Mouse (Mus musculus) kidney, postnatal 0 days (tissue): ENCODE results near the gene Rpl9-ps6. TPM values are rescaled to one million over a fixed set of nuclear protein-coding genes. Genes with fewer than 3 reads are reported as not detected.
"Not testable (repeated sequence)": the region's sequence is repeated elsewhere in the genome, so short reads cannot be mapped to it uniquely, and the experiment has no call there.

Source experiments
- ATAC-seq: fragments of 200-750 bp; cut with Nextera tagmentation; replicated peaks from 2 replicates; pipeline ENCODE4 v1.8.0; 2017; ENCODE audit warnings: low read depth, moderate number of reproducible peaks, moderate TSS enrichment, moderate library complexity; ENCODE audit not compliant: low FRiP score
- DNase-seq: peaks from one replicate; pipeline ENCODE4 v3.0.0-alpha.2; 2016; ENCODE audit warnings: low spot score
- H3K27ac ChIP-seq: fragments of 300-500 bp; sonication (generic); 2 replicates; pipeline ENCODE4 v1.5.1; 2014; ENCODE audit warnings: mild to moderate bottlenecking
- H3K27me3 ChIP-seq: fragments of 300-500 bp; sonication (generic); 2 replicates; pipeline ENCODE4 v1.6.1; 2014; ENCODE audit warnings: low read length, mixed read lengths; ENCODE audit not compliant: insufficient read depth
- H3K36me3 ChIP-seq: fragments of 300-500 bp; sonication (generic); 2 replicates; pipeline ENCODE4 v1.6.1; 2014; ENCODE audit warnings: low read length, mixed read lengths; ENCODE audit not compliant: insufficient read depth
- H3K4me1 ChIP-seq: fragments of 300-500 bp; sonication (generic); replicated peaks from 2 replicates; pipeline ENCODE4 v1.6.1; 2014; ENCODE audit warnings: antibody characterized with exemption, low read length, mixed read lengths; ENCODE audit not compliant: insufficient read depth
- H3K4me2 ChIP-seq: fragments of 300-500 bp; sonication (generic); 2 replicates; pipeline ENCODE4 v1.6.1; 2014; ENCODE audit warnings: mild to moderate bottlenecking, low read length, moderate library complexity, mixed read lengths
- H3K4me3 ChIP-seq: fragments of 300-500 bp; sonication (generic); replicated peaks from 2 replicates; pipeline ENCODE4 v1.5.1; 2014; ENCODE audit warnings: low read depth, low read length
- H3K9ac ChIP-seq: fragments of 300-500 bp; sonication (generic); 2 replicates; pipeline ENCODE4 v1.6.1; 2014; ENCODE audit warnings: low read depth, low read length
- H3K9me3 ChIP-seq: fragments of 300-500 bp; sonication (generic); replicated peaks from 2 replicates; pipeline ENCODE4 v1.6.1; 2016; ENCODE audit warnings: low read length, inconsistent platforms, mixed read lengths
- CTCF ChIP-seq: IDR thresholded peaks from 2 replicates; pipeline ENCODE4 v1.5.1; 2016; ENCODE audit warnings: antibody characterized with exemption, low read depth, mild to moderate bottlenecking, moderate library complexity
- WGBS: fragments of 180-500 bp; shearing (Covaris S2); extraction: QIAGEN DNeasy Blood & Tissue Kit; methylation state at CpG from one replicate; pipeline ENCODE4 v1.1.7; 2014; 5-methylcytosine and 5-hydroxymethylcytosine counted together
- polyA plus RNA-seq: library from polyadenylated mRNA; unstranded; fragments of >200 nt; fragmentation: Nextera tagmentation; extraction: Ambion mirVana; gene quantifications from 2 replicates; pipeline ENCODE4 v1.2.1, GENCODE M21; 2015

Rpl9-ps6 gene
- polyA plus RNA-seq, 1 experiment from 2014 or later = 154 TPM

DNA sequence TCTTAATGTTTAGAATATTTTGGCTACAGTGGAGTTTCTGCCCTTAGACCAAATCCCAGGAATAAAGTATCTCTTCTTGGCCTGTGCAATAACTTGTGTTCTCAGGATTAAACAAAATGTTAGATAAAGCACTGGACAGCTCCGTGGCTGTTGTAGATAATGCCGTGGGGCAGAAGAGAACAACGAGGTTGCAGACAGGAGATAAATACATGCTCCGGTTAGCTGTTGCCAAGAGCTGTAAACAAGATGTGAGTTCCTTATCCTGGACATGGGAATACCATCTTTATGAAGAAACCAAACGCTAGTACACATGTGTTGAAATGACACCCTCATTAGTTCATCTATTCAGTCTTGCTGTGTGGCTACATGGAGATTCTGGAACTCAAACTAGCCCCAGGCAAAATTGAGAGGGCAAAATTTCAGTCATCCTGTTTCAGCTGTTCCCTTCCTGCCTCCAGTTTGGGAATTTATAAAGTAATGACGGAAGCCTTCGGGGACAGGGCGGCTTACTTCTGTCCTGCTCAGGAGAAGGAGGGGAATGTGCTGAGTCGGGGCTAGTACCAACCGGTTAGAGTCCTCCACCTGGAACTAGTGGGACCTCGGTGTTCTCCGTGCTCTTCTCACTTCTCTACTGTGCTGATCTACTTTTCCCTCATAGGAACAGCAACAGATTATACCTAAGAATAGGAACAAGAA lies 9.8 kb upstream of the Rpl9-ps6 start:
- peak; percentile 82; the same call in 1 of the 2 replicates for ATAC-seq
- no peak overlapping the region for H3K4me3 ChIP-seq
- H3K27me3 ChIP-seq = no peaks in the 10 kb centered on the region
- no peak for DNase-seq
- WGBS = 66% methylated on average over 12 of the region's 12 CpGs
- H3K4me1 ChIP-seq = no peaks in the 10 kb centered on the region
- H3K27ac ChIP-seq = no peak overlapping the region; the same call in 1 of the 2 replicates
- no peaks in the 10 kb centered on the region for H3K36me3 ChIP-seq
- H3K9ac ChIP-seq = no peak overlapping the region
- no peaks in the 10 kb centered on the region for H3K9me3 ChIP-seq
- no peak for TF ChIP-seq CTCF
- no peak overlapping the region for H3K4me2 ChIP-seq

DNA sequence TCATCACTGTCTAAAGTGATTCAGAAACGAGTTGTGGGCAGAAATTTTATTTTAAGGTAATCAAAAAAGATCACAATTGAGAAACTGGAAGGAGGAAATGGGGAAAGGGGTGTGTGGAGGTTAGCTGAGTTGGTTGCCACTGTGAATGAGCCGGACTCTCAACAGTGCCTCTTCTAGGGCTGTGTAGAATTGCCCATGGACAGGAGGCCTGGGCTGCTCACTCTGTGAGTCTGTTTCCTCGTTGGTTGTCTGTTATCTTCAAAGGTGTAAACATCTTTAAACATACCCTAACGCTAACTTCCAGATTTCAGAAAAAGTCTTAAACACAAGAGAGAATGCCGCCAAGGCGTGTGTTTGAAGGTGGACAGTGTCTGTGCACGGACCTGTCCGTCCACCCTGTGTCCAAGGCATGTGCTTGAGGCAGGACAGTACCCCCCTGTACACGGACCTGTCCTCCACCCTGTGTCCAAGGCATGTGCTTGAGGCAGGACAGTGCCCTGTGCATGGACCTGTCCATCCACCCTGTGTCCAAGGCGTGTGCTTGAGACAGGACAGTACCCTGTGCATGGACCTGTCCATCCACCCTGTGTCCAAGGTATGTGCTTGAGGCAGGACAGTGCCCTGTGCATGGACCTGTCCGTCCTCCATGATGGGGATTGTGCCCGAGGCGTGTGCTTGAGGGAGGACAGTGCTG lies 4.3 kb upstream of the Rpl9-ps6 start:
- Histone ChIP-seq H3K9me3 (no peaks in the 10 kb centered on the region), H3K36me3 (no peaks in the 10 kb centered on the region), H3K9ac (no peak overlapping the region), H3K4me3 (no peak overlapping the region), H3K4me1 (no peaks in the 10 kb centered on the region), H3K27me3 (no peaks in the 10 kb centered on the region), H3K4me2 (no peak overlapping the region), H3K27ac (no peak overlapping the region)
- ATAC-seq = 0 out of 2 replicates have a peak, but pooled peaks have one; percentile 17
- WGBS = 89% methylated on average over 13 of the region's 13 CpGs
- no peak for TF ChIP-seq CTCF
- no peak for DNase-seq

DNA sequence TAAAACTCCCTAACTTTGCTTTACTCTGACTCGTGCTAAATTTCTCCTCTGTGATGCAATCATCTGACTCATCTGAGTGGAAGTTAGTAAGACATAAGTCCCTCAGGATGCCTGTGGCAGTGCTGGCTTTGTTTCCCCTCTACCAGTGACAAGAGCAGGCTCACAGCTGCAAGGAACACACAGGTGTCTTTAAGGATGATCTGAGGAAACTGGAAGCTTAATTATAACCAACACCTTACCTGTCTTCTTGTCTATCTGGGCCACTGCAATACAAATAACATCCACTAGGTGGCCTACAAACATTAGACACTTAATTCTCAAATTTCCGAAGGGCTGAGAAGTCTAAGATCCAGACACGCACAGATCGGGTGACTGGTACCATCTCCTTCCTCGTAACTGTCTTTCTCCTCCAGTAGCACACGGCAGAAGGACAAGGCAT lies 3.7 kb upstream of the Rpl9-ps6 start:
- WGBS = 21% methylated on average over 6 of the region's 6 CpGs
- TF ChIP-seq CTCF = peak; percentile 87
- no peak overlapping the region for H3K4me3 ChIP-seq
- no peaks in the 10 kb centered on the region for H3K36me3 ChIP-seq
- H3K9me3 ChIP-seq = no peaks in the 10 kb centered on the region
- no peaks in the 10 kb centered on the region for H3K27me3 ChIP-seq
- DNase-seq (peak; percentile 69), ATAC-seq (no peak)
- no peak overlapping the region for H3K27ac ChIP-seq
- H3K4me1 ChIP-seq = no peaks in the 10 kb centered on the region
- no peak overlapping the region for H3K9ac ChIP-seq
- no peak overlapping the region for H3K4me2 ChIP-seq

DNA sequence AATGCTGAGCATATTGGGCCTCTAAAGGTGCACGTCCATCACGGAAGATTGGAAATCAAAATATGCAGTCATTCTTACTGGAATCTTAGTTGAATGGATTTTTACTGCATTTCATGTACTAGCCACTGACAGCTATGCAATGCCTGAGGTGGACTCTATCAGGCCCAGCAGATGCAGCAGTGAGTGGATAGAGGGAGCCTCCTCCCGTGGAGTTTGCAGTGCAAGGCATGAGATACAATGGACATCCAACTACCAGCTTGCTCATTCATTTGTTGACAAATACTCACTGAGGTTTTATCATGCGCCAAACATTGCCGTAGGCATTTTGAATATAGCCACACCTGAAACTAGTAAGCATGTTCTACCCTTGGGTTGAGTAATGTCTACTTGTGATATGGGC lies 947 bp upstream of the Rpl9-ps6 start:
- DNase-seq = no peak
- no peak overlapping the region for H3K4me3 ChIP-seq
- no peak overlapping the region for H3K4me2 ChIP-seq
- ATAC-seq = no peak
- H3K27ac ChIP-seq = no peak overlapping the region
- 93% methylated on average over 5 of the region's 5 CpGs for WGBS
- H3K9ac ChIP-seq = no peak overlapping the region
- TF ChIP-seq CTCF = no peak
- no peaks in the 10 kb centered on the region for H3K27me3 ChIP-seq
- H3K36me3 ChIP-seq = no peaks in the 10 kb centered on the region
- H3K4me1 ChIP-seq = no peaks in the 10 kb centered on the region
- H3K9me3 ChIP-seq = no peaks in the 10 kb centered on the region

DNA sequence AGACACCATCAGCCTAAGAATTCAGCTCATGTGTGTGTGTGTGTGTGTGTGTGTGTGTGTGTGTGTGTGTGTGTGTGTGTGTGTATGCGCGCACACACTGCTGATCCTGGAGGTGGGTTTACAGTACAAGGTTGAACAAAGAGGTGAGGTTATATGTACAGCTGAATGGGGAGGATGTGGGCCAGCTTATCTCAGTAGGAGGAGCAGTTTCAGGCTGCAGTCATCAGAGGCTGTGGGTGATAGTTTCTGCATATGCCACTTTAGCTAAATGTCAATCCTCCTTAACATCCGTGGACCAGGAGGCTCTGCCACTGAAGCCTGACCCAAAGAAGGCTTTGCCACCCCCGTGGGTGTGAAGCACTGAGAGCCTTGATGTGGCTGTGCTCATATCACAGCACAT lies 1.1 kb downstream of the Rpl9-ps6 start:
- no peak overlapping the region for H3K27ac ChIP-seq
- no peak for TF ChIP-seq CTCF
- no peaks in the 10 kb centered on the region for H3K36me3 ChIP-seq
- ATAC-seq = no peak
- no peaks in the 10 kb centered on the region for H3K4me1 ChIP-seq
- WGBS = 82% methylated on average over 4 of the region's 4 CpGs
- H3K4me3 ChIP-seq = no peak overlapping the region
- H3K9me3 ChIP-seq = no peaks in the 10 kb centered on the region
- DNase-seq = no peak
- no peak overlapping the region for H3K4me2 ChIP-seq
- H3K27me3 ChIP-seq = no peaks in the 10 kb centered on the region
- H3K9ac ChIP-seq = no peak overlapping the region

DNA sequence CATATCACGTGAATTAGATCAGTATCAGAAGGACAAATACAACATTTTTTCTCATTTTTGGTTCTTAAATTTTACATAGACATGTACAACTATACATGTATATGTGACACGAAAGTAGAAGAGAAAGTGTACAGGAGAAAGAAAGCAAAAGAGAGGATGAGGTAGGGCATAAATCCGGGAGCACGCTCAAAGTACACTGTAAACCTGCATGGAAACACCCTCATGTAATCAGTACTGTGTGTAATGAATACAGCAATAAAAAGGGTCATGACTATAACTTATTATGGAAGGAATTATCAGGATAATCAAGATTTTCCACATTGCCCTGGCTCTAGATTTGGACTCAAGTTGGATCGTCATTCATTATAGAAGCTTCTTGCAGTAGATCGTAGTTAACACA lies 3.3 kb downstream of the Rpl9-ps6 start:
- DNase-seq (no peak), ATAC-seq (no peak)
- H3K4me3 ChIP-seq = no peak overlapping the region
- 96% methylated on average over 6 of the region's 6 CpGs for WGBS
- H3K9me3 ChIP-seq = no peaks in the 10 kb centered on the region
- no peaks in the 10 kb centered on the region for H3K27me3 ChIP-seq
- H3K27ac ChIP-seq = no peak overlapping the region
- H3K9ac ChIP-seq = no peak overlapping the region
- H3K4me2 ChIP-seq = no peak overlapping the region
- TF ChIP-seq CTCF = no peak
- H3K4me1 ChIP-seq = no peaks in the 10 kb centered on the region
- no peaks in the 10 kb centered on the region for H3K36me3 ChIP-seq

DNA sequence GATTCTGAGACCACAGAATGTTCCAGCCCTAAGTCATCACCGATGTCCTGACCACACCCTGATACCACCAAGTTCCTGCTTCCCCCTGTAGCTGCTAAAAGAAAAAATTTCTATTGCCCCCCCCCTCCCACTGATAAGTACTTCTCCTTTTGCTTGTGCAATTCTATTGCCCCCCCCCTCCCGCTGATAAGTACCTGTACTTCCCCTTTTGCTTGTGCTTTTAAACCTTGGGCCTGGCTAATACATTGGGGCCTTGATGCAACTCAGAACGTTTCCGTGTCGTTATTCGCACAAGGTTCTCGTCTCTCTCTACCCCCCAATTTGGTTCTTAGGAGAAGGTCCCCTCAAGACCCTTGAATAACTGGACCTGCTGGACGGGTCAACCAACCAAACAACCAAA lies 8.7 kb downstream of the Rpl9-ps6 start:
- not testable (repeated sequence) for ATAC-seq

More for the DNA sequence above, 8.7 kb downstream of the Rpl9-ps6 start:
- H3K9ac ChIP-seq, H3K27ac ChIP-seq, H3K9me3 ChIP-seq, H3K36me3 ChIP-seq, H3K27me3 ChIP-seq, H3K4me2 ChIP-seq, H3K4me3 ChIP-seq, DNase-seq, H3K4me1 ChIP-seq: not testable (repeated sequence)
- 85% methylated on average over 8 of the region's 8 CpGs for WGBS
